Mouse (Mus musculus): ENCODE results near the gene Dvl1.
A peak's percentile ranks its signal among the peaks of the same experiment; 100 is the strongest.

GRCm38 (mm10) chr4:155892017-155892416 is 44.8 kb downstream of the Dvl1 start:
- peak; percentile 69; the same call in 1 of the 2 replicates for TF ChIP-seq POLR2A (IDR thresholded peaks at IDR 0.05; ENCODE audit: borderline replicate concordance, extremely low read depth, low read depth, low read length)
- TF ChIP-seq CTCF (IDR thresholded peaks at IDR 0.05; ENCODE audit: insufficient read depth, low read length) = no peak
